Mouse (Mus musculus): ENCODE data around the gene Bex1.

GRCm38 (mm10) chrX:136203257-136203656 lies 12.1 kb downstream of the Bex1 start:
- TF ChIP-seq CTCF (IDR thresholded peaks at IDR 0.05; ENCODE audit: extremely low read depth, insufficient read depth, low read length) (no peak), POLR2A (IDR thresholded peaks at IDR 0.05; ENCODE audit: extremely low read depth, insufficient read depth, low read length) (no peak)

Data from cortical plate, adult 2 months (tissue).